9 mouse cellular contexts compared by ENCODE assay signal in the genomic region with DNA sequence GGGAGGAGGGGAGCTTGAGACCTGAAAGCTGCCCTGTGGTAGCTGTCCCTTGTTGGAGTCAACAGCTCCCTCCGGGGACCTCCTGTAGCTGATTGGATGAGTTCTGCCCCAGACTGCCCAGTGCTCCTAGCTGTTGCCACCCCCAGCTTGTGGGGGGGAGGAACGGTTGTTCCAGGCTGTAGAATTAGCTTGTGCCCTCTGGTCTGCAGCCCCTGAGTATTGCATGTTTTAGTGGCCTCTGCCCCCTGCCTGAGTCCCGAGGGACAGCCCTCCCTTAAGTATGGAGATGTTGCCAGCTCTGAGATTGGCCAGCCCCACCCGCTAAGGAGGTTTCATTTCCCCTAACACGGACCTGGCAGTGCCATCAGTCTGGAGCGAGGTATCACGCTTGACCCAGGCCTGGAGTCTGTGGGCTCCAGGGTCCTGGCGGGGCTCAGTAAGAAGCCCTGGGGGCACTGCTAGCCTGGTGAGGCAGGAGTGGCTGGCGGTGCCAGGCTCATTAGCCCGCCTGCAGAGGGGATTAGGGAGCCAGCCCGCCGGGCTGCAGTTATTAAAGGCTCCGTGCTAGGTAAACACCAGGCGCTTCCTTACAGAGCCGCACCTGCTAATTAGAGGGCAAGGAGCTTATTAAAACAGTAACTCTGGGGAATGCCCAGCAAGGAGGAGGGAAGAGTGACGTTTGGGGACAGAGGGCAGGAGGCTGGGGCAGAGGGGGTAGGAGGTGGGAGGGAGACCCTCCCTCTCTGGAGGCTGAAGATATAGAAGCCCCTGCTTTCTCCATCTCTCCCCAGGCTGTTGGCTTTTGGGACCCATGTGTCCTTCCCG.
A peak's percentile ranks its signal among the peaks of the same experiment; 100 is the strongest.
DNase-seq lines count a peak whose midpoint lies in the region; ATAC-seq and TF ChIP-seq lines count a peak whose summit lies in the region.
"Had no signal": no experiment of that assay in that cellular context is flagged by ENCODE, and none has a peak within 500 bp of the region (broad histone marks: within the 10 kb centered on the region; RNA-seq: fewer than 3 reads in every experiment).

No protein-coding gene starts in this region.

- no peaks in the 10 kb centered on the region for H3K79me2 ChIP-seq in heart, adult 2 months (replicated peaks; ENCODE audit: control insufficient read depth, insufficient read depth, low read length)

- ATAC-seq in forebrain, embryonic 13.5 days: peak; percentile 78
- no peak for ATAC-seq in limb, embryonic 13.5 days (ENCODE audit: low FRiP score, low read depth)
- peak; percentile 77 for ATAC-seq in neural tube, embryonic 12.5 days (ENCODE audit: low FRiP score, low read depth)

- 26% methylated on average over 17 of the region's 17 CpGs for WGBS in heart, adult 2 months
- under 1% methylated on average over 17 of the region's 17 CpGs for WGBS in forebrain, embryonic 13.5 days
- 3% methylated on average over 17 of the region's 17 CpGs for WGBS in limb, embryonic 13.5 days
- 1% methylated on average over 17 of the region's 17 CpGs for WGBS in neural tube, embryonic 12.5 days

- no peak for TF ChIP-seq CTCF in heart, adult 2 months (IDR thresholded peaks at IDR 0.05)
- TF ChIP-seq CTCF in brain, embryonic 14.5 days (IDR thresholded peaks at IDR 0.05; ENCODE audit: borderline replicate concordance, extremely low read depth, insufficient read depth, insufficient read length): no peak

- TF ChIP-seq EP300 in heart, adult 2 months (IDR thresholded peaks at IDR 0.05; ENCODE audit: insufficient read depth, low read depth, low read length): no peak

- H3K27ac ChIP-seq in heart, adult 2 months: peak overlapping the region; percentile 52
- H3K27ac ChIP-seq in forebrain, embryonic 13.5 days: peak overlapping the region; percentile 97
- H3K27ac ChIP-seq in limb, embryonic 13.5 days: peak overlapping the region; percentile 44; the same call in 1 of the 2 replicates
- peak overlapping the region; percentile 83 for H3K27ac ChIP-seq in neural tube, embryonic 12.5 days
- H3K27ac ChIP-seq: macrophage had no signal

- DNase-seq in heart, adult 2 months: peak; percentile 45 to 61
- DNase-seq in heart, postnatal 10 days: no peak
- DNase-seq in brain, embryonic 14.5 days (ENCODE audit: low read depth): peak; percentile 95
- DNase-seq in ovary, postnatal 14 days (ENCODE audit: low spot score): no peak
- DNase-seq in urinary bladder, postnatal 14 days (ENCODE audit: low spot score): no peak

- no peak for TF ChIP-seq POLR2A in heart, adult 2 months (IDR thresholded peaks at IDR 0.05; ENCODE audit: insufficient read depth, low read depth, low read length)
- no peak for TF ChIP-seq POLR2A in brain, embryonic 14.5 days (IDR thresholded peaks at IDR 0.05; ENCODE audit: borderline replicate concordance, extremely low read depth, insufficient read depth, insufficient read length, poor library complexity, severe bottlenecking)

- H3K36me3 ChIP-seq in heart, adult 2 months (ENCODE audit: control insufficient read depth, insufficient read depth, low read length): no peaks in the 10 kb centered on the region
- H3K36me3 ChIP-seq in forebrain, embryonic 13.5 days (ENCODE audit: poor library complexity, severe bottlenecking): no peaks in the 10 kb centered on the region
- H3K36me3 ChIP-seq in limb, embryonic 13.5 days: peaks cover 9% of the 10 kb centered on the region
- H3K36me3 ChIP-seq in neural tube, embryonic 12.5 days: no peaks in the 10 kb centered on the region

- H3K9me3 ChIP-seq in forebrain, embryonic 13.5 days (replicated peaks): no peaks in the 10 kb centered on the region
- no peaks in the 10 kb centered on the region for H3K9me3 ChIP-seq in limb, embryonic 13.5 days
- H3K9me3 ChIP-seq in neural tube, embryonic 12.5 days: no peaks in the 10 kb centered on the region

- intact Hi-C loops in heart, adult 2 months (cut with DNase I): no loop called here
- intact Hi-C loops in heart, postnatal 10 days (cut with DNase I): no loop called here

- H3K9ac ChIP-seq in heart, adult 2 months (ENCODE audit: low read depth, low read length): peak overlapping the region; percentile 16
- H3K9ac ChIP-seq in forebrain, embryonic 13.5 days: peak overlapping the region; percentile 45
- 0 out of 2 replicates have a peak overlapping the region, but pooled peaks have one; percentile 48 for H3K9ac ChIP-seq in limb, embryonic 13.5 days
- H3K9ac ChIP-seq in neural tube, embryonic 12.5 days: peak overlapping the region; percentile 38; the same call in 1 of the 2 replicates

- no peaks in the 10 kb centered on the region for H3K27me3 ChIP-seq in heart, adult 2 months (ENCODE audit: control insufficient read depth, insufficient read depth, low read length)
- peaks cover 6% of the 10 kb centered on the region for H3K27me3 ChIP-seq in forebrain, embryonic 13.5 days
- no peaks in the 10 kb centered on the region for H3K27me3 ChIP-seq in limb, embryonic 13.5 days
- no peaks in the 10 kb centered on the region for H3K27me3 ChIP-seq in neural tube, embryonic 12.5 days (replicated peaks)

- H3K4me1 ChIP-seq in heart, adult 2 months (ENCODE audit: control insufficient read depth, insufficient read depth, low read length): peaks cover 14% of the 10 kb centered on the region
- H3K4me1 ChIP-seq in forebrain, embryonic 13.5 days: peaks cover 59% of the 10 kb centered on the region
- peaks cover 68% of the 10 kb centered on the region for H3K4me1 ChIP-seq in limb, embryonic 13.5 days
- peaks cover 76% of the 10 kb centered on the region for H3K4me1 ChIP-seq in neural tube, embryonic 12.5 days

- peak overlapping the region; percentile 44 for H3K4me2 ChIP-seq in forebrain, embryonic 13.5 days
- peak overlapping the region; percentile 50 for H3K4me2 ChIP-seq in limb, embryonic 13.5 days (replicated peaks)
- H3K4me2 ChIP-seq in neural tube, embryonic 12.5 days (replicated peaks): peak overlapping the region; percentile 47

- H3K4me3 ChIP-seq in heart, adult 2 months: peak overlapping the region; percentile 15; the same call in 1 of the 2 replicates
- H3K4me3 ChIP-seq in forebrain, embryonic 13.5 days: 0 out of 2 replicates have a peak overlapping the region, but pooled peaks have one; percentile 0
- H3K4me3 ChIP-seq in limb, embryonic 13.5 days: no peak overlapping the region
- no peak overlapping the region for H3K4me3 ChIP-seq in neural tube, embryonic 12.5 days

Comparison
In these comparisons a context has a peak if more than half of its experiments do, and no peak if none do; other contexts are left out.
1. DNase-seq: peak in heart, adult 2 months (2 of 2) and brain, embryonic 14.5 days (single experiment); none in heart, postnatal 10 days (0 of 2), ovary, postnatal 14 days (single experiment) and urinary bladder, postnatal 14 days (single experiment).
2. H3K27ac ChIP-seq: peak in every context shown above with its lines; median percentile 97 in forebrain, embryonic 13.5 days; 83 in neural tube, embryonic 12.5 days; 52 in heart, adult 2 months; 44 in limb, embryonic 13.5 days.
3. H3K4me3 ChIP-seq: peak in heart, adult 2 months (single experiment) and forebrain, embryonic 13.5 days (single experiment); none in limb, embryonic 13.5 days (single experiment) and neural tube, embryonic 12.5 days (single experiment).
4. Peak in every context shown above with its lines, with median percentiles within 50 percentile points of each other: H3K9ac ChIP-seq and H3K4me2 ChIP-seq.